Mouse (Mus musculus) liver, embryonic 11.5 days (tissue): Measurements from ENCODE around the gene Ing5. TPM values are rescaled to one million over a fixed set of nuclear protein-coding genes. Genes with fewer than 3 reads are reported as not detected.
"Not testable (repeated sequence)": the region's sequence is repeated elsewhere in the genome, so short reads cannot be mapped to it uniquely, and the experiment has no call there.

Source experiments
- ATAC-seq: fragments of 200-750 bp; cut with Nextera tagmentation; replicated peaks from 2 replicates; pipeline ENCODE4 v1.8.0; 2017; ENCODE audit warnings: moderate number of reproducible peaks, mild to moderate bottlenecking, moderate TSS enrichment, moderate library complexity; ENCODE audit not compliant: low FRiP score
- DNase-seq: peaks from one replicate; pipeline ENCODE4 v3.0.0-alpha.2; 2017; ENCODE audit warnings: low spot score
- H3K27ac ChIP-seq: fragments of 300-500 bp; sonication (generic); 2 replicates; pipeline ENCODE4 v1.5.1; 2014; ENCODE audit warnings: mild to moderate bottlenecking, low read depth, low read length, control low read depth
- H3K27me3 ChIP-seq: fragments of 300-500 bp; sonication (generic); replicated peaks from 2 replicates; pipeline ENCODE4 v1.6.1; 2014; ENCODE audit warnings: low read length, mixed read lengths; ENCODE audit not compliant: control insufficient read depth, insufficient read depth
- H3K36me3 ChIP-seq: fragments of 300-500 bp; sonication (generic); 2 replicates; pipeline ENCODE4 v1.6.1; 2014; ENCODE audit warnings: mild to moderate bottlenecking, low read length, moderate library complexity, mixed read lengths; ENCODE audit not compliant: control insufficient read depth, insufficient read depth
- H3K4me1 ChIP-seq: fragments of 300-500 bp; sonication (generic); replicated peaks from 2 replicates; pipeline ENCODE4 v1.6.1; 2014; ENCODE audit warnings: low read length, mixed read lengths; ENCODE audit not compliant: control insufficient read depth, insufficient read depth
- H3K4me2 ChIP-seq: fragments of 300-500 bp; sonication (generic); 2 replicates; pipeline ENCODE4 v1.6.1; 2014; ENCODE audit warnings: mild to moderate bottlenecking, control low read depth, moderate library complexity
- H3K4me3 ChIP-seq: fragments of 300-500 bp; sonication (generic); 2 replicates; pipeline ENCODE4 v1.5.1; 2014; ENCODE audit warnings: low read depth, low read length, control low read depth
- H3K9ac ChIP-seq: fragments of 300-500 bp; sonication (generic); 2 replicates; pipeline ENCODE4 v1.6.1; 2014; ENCODE audit warnings: low read depth, low read length, control low read depth
- H3K9me3 ChIP-seq: fragments of 300-500 bp; sonication (generic); 2 replicates; pipeline ENCODE4 v1.6.1; 2016; ENCODE audit warnings: low read length, inconsistent platforms, mixed read lengths; ENCODE audit not compliant: control insufficient read depth
- WGBS: fragments of 180-500 bp; shearing (Covaris S2); extraction: QIAGEN DNeasy Blood & Tissue Kit; methylation state at CpG from one replicate; pipeline ENCODE4 v1.1.7; 2014; 5-methylcytosine and 5-hydroxymethylcytosine counted together
- polyA plus RNA-seq: library from polyadenylated mRNA; unstranded; fragments of >200 nt; fragmentation: Nextera tagmentation; extraction: Ambion mirVana; gene quantifications from 2 replicates; pipeline ENCODE4 v1.2.1, GENCODE M21; 2014

Ing5 gene
- polyA plus RNA-seq, 1 experiment from 2014 or later = 23.1 TPM

DNA sequence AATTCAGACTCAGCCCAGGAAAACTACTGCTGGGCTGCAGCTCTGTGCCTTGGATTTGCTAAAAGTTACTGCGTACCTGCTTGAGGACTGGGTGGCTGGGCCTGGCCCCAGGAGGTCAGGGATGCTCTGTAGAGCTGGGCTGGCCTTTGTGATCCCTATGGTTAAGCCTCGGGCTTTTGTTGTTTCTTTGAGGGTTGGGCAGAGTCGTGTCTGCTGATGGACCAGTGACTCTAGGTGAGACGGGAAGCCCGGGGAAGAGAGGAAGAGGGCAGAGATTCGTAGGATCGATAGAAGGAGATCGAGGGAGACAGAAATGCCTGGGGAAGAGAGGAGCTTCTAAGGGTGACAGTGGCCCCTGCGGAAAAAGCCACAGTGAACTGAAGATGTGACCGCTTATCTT, 20.8 kb downstream of the Ing5 start, which contains the start of gene D2hgdh:
Gene D2hgdh (plus strand): TSS at position 301 of the 400 bp plus-strand sequence.
- Histone ChIP-seq H3K27me3 (no peaks in the 10 kb centered on the region), H3K4me3 (peak within 1 kb of the TSS; percentile 65), H3K9me3 (no peaks in the 10 kb centered on the region), H3K9ac (peak within 1 kb of the TSS; percentile 61), H3K36me3 (peaks cover 16% of the 10 kb centered on the region; the same call in 1 of the 2 replicates), H3K4me2 (peak within 1 kb of the TSS; percentile 78), H3K27ac (peak within 1 kb of the TSS; percentile 96), H3K4me1 (peaks cover 10% of the 10 kb centered on the region)
- WGBS = 13% methylated on average over 10 of the region's 10 CpGs
- DNase-seq (no peak), ATAC-seq (peak; percentile 33)

DNA sequence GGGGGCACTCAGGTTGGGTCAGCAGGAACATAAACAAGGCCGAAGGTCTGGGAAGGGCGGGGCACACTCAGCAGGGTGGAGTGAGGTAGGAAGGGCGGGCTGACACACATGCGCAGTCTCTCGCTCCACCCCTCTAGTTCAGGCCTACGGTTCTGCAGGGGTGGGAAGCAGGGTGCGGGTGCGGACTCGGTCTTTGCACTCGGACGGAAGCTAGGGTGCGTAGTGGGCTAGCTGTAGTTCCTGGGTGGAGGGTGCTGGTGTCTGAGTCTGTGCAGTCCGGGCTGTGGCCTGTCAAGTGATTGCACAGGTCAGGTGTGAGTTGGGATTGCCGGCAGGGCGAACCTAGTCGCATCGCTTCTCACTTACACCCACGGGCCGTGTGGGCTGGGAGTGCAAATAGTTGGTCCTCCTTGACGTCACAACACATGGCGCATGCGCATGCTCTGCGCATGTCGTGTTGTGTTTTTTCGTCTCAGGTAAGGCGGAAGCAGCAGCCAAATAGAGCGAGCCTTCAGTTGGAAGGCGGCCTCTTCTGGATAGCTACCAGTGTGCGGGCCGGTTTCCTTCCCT, 21.4 kb downstream of the Ing5 start:
- DNase-seq (peak; percentile 91), ATAC-seq (peak; percentile 98)
- peak overlapping the region; percentile 61 for H3K9ac ChIP-seq
- H3K36me3 ChIP-seq = peaks cover 11% of the 10 kb centered on the region; the same call in 1 of the 2 replicates
- peak overlapping the region; percentile 96 for H3K27ac ChIP-seq
- under 1% methylated on average over 30 of the region's 30 CpGs for WGBS
- peak overlapping the region; percentile 65 for H3K4me3 ChIP-seq
- peak overlapping the region; percentile 78 for H3K4me2 ChIP-seq
- peaks cover 10% of the 10 kb centered on the region for H3K4me1 ChIP-seq
- H3K9me3 ChIP-seq = no peaks in the 10 kb centered on the region
- H3K27me3 ChIP-seq = no peaks in the 10 kb centered on the region

DNA sequence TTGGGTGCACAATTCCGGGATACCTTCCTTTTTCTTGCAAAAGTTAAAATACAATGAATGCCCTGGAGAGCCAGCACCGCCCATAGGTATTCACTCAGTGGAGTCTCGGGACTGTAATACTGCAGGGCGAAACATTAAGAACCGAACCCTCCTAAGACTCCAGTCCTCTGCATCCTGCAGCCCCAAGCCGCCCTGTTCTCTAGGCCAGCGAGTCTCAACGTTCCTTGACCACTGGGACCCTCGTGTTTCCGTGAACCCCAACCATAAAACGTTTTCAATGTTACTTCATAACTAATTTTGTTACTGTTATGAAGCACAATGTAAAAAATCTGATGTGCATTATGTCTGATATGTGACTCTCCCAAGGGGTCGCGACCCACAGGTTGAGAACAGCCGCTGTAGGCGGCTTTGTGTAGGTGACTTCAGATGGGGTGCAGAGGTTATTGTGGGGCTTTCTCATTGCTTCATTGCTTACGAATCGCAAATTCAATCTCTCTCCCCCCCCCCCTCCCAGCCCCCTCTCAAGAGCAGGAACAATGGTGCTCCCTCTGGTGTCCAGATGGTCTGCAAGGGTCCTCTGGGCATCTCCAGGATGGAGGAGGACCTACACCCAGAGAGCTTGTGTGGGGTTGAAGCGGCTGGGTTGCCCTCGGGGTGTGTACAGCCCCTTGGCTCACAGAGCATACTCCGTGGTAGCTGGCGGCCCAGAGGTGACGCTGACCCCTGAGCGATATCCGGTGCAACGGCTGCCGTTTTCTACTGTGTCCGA, 22.2 kb downstream of the Ing5 start:
- no peak for ATAC-seq
- Histone ChIP-seq H3K9me3 (no peaks in the 10 kb centered on the region), H3K27me3 (no peaks in the 10 kb centered on the region), H3K9ac (peak overlapping the region; percentile 61), H3K36me3 (peaks cover 6% of the 10 kb centered on the region; the same call in 1 of the 2 replicates), H3K4me2 (peak overlapping the region; percentile 78), H3K4me1 (peaks cover 10% of the 10 kb centered on the region), H3K4me3 (peak overlapping the region; percentile 65), H3K27ac (peak overlapping the region; percentile 96)
- 40% methylated on average over 27 of the region's 27 CpGs for WGBS
- DNase-seq = no peak

DNA sequence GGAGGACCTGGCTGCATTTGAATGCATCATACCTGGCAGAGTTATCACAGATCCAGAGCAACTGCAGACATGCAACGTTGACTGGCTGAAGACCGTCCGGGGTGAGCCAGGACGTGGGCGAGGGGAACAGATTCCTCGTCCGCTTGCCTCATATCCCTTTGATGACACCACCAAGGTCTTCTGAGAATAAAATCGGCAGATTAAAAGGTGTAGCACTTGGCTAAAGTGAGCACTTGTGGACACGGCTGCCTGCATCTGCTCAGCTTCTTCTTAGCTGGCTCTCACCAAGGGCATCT, 22.7 kb downstream of the Ing5 start:
- peaks cover 10% of the 10 kb centered on the region for H3K4me1 ChIP-seq
- H3K27ac ChIP-seq = no peak overlapping the region
- no peak for DNase-seq
- no peaks in the 10 kb centered on the region for H3K9me3 ChIP-seq
- no peaks in the 10 kb centered on the region for H3K27me3 ChIP-seq
- WGBS = 90% methylated on average over 9 of the region's 9 CpGs
- H3K4me3 ChIP-seq = peak overlapping the region; percentile 65; the same call in 1 of the 2 replicates
- H3K9ac ChIP-seq = no peak overlapping the region
- peak overlapping the region; percentile 78 for H3K4me2 ChIP-seq
- peaks cover under 1% of the 10 kb centered on the region; the same call in 1 of the 2 replicates for H3K36me3 ChIP-seq
- no peak for ATAC-seq

DNA sequence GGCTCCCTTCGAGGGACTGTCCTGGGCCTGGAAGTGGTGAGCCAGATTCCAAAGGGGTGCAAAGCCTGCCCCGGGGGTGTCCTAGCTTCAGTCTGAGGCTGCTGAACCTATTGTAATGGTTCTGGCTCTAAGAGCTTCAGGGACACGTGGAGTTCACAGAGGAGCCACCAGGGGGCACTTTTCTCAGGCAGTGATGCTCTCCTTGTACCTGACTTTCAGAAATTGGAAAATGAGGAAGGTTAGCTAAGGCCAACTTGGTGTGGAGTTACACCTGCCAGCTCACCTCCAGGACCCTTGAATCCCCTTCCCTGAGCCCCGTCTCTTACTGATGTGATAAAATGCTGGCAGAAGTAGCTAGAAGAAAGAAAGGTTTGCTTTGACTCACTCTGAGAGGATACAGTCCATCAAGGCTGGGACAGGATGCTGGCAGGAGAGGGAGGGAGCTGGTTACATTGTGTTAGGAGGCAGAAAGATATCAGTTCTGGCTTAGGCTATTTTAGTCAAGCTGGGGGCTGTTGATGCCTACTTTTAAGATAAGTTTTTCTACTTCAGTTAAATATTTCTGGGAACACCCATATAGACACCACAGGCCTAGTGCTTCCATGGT, 29.1 kb downstream of the Ing5 start:
- not testable (repeated sequence) for H3K4me1 ChIP-seq, H3K27ac ChIP-seq, H3K36me3 ChIP-seq, H3K27me3 ChIP-seq, H3K4me3 ChIP-seq, H3K4me2 ChIP-seq, H3K9me3 ChIP-seq, H3K9ac ChIP-seq, DNase-seq
- 0 out of 2 replicates have a peak, but pooled peaks have one; percentile 37 for ATAC-seq
- 41% methylated on average over 4 of the region's 4 CpGs for WGBS

DNA sequence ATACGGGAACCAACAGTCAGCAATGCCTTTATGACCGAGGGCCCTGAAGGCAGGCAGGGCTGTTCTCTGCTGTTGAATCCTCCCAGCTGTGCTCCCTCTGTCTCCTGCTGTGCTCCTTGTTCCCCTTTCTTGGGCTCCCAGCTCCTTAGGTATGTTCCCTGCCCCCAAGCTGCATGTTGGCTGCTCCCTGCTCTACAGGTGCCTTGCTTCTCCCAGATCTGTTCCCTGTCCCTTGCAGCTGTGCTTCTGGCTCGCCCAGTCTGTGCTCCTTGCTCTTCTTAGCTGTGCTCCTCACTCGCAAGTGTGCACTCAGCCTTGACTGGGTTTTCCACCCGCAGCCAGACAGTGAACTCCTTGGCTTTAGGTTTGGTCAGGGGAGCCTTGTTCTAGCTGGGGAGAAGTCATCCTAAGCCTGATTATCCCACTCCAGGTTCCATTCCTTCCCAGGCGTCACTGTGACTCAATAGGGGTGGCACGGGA, 30.9 kb downstream of the Ing5 start:
- Histone ChIP-seq H3K9me3 (no peaks in the 10 kb centered on the region), H3K27me3 (no peaks in the 10 kb centered on the region), H3K4me3 (no peak overlapping the region), H3K4me1 (no peaks in the 10 kb centered on the region), H3K27ac (no peak overlapping the region), H3K36me3 (no peaks in the 10 kb centered on the region), H3K9ac (no peak overlapping the region), H3K4me2 (no peak overlapping the region)
- 87% methylated on average over 7 of the region's 7 CpGs for WGBS
- no peak for ATAC-seq
- no peak for DNase-seq

DNA sequence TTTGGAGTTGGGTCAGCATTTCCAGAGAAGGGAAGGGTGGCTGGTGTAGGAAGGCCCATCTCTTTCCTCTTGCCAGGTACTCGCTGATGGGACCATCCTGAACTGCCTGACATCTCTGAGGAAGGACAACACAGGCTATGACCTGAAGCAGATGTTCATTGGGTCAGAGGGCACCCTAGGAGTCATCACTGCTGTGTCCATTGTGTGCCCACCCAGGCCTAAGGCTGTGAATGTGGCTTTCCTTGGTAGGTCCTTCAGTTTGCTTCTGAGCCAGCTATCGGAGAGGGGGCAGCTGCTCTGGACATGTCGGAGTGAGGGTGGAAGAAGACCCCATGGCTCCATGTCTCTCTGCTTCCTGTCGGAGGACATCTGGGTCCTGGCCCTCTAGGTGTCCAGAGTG, 31.4 kb downstream of the Ing5 start:
- DNase-seq (no peak), ATAC-seq (no peak)
- no peak overlapping the region for H3K27ac ChIP-seq
- no peak overlapping the region for H3K9ac ChIP-seq
- no peaks in the 10 kb centered on the region for H3K36me3 ChIP-seq
- 93% methylated on average over 4 of the region's 4 CpGs for WGBS
- H3K4me1 ChIP-seq = no peaks in the 10 kb centered on the region
- no peaks in the 10 kb centered on the region for H3K9me3 ChIP-seq
- H3K4me2 ChIP-seq = no peak overlapping the region
- no peak overlapping the region for H3K4me3 ChIP-seq
- no peaks in the 10 kb centered on the region for H3K27me3 ChIP-seq

DNA sequence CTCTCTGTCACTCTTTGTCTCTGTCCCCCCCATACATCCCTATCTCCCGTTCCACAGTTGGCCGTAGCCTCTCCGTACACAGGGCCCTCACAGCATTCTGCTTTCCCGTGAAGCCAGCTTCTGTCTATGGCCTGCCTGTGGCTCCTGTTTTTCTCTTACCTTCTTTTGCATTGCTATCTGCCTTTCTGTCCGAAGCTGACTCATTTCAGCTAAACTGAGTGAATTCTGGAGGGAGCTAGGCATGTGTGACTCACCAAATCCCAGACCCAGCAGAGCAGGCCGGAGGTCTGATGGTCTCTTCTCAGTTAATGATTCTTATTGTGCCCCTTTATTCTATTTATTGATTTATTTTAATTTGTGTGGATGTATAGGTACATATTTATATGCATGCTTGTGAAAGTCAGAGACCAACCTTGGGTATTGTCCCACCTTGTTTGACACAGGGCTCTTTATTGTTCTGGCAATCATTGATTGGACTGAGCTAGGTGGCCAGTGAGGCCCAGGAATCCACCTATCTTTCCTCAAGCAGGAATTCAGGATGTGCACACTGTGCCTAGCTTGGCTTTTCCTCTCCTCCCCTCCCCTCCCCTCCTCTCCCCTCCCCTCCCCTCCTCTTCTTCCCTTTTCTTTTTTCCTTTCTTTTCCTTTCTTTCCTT, 32.2 kb downstream of the Ing5 start:
- no peak overlapping the region for H3K4me2 ChIP-seq
- no peaks in the 10 kb centered on the region for H3K36me3 ChIP-seq
- DNase-seq = no peak
- H3K4me1 ChIP-seq = no peaks in the 10 kb centered on the region
- no peak overlapping the region for H3K4me3 ChIP-seq
- no peaks in the 10 kb centered on the region for H3K27me3 ChIP-seq
- WGBS = 87% methylated on average over 6 of the region's 6 CpGs
- no peak overlapping the region for H3K9ac ChIP-seq
- no peak overlapping the region for H3K27ac ChIP-seq
- no peaks in the 10 kb centered on the region for H3K9me3 ChIP-seq
- no peak for ATAC-seq
